Mouse (Mus musculus) kidney, postnatal 25 days (tissue): Measurements from ENCODE around the gene Agpat1.

Experiments used
- DNase-seq, 2 experiments: peaks; one replicate each; pipeline ENCODE4 v3.0.0; 2021; ENCODE audit warnings: mixed read lengths in 2 of 2

Agpat1 gene

DNA sequence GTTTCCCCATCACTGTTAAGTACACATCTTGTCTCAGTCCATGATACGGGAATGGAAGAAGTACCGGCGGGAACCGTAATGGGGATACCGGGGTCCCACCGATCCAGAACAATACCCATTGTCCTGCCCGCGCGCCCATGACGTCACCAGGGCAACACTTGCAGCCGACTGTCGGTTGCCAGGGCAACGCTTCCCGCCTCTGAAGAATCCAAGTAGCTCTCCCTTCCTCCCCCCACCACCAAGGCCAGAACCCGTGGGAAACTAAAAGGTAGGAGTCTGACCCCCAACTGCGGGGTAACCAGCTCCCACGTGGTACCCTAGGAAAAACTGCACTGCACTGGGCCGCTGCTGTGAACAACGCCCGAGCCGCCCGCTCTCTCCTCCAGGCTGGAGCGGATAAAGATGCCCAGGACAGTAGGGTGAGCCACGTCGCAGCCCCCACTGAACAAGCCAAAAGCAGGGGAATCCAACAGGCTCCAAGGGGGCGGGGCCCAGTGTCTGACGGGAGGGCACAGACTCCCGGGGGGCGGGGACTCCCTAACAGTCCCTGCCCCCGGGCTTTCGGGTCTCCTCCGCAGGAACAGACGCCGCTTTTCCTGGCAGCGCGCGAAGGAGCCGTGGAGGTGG, 17.2 kb upstream of the Agpat1 start:
- peak; percentile 93 to 94 for DNase-seq

DNA sequence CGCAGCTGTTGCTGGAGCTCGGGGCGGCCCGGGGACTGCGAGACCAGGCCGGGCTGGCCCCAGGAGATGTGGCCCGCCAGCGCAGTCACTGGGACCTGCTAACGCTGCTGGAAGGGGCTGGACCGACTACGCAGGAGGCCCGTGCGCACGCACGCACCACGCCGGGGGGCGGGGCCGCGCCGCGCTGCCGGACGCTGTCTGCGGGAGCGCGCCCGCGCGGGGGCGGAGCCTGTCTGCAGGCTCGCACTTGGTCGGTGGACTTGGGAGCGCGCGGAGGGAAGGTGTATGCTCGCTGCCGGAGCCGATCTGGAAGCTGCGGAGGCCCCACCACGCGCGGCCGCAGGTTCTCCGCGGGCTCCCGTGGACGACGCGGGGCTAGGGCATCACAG, 16.6 kb upstream of the Agpat1 start:
- peak; percentile 97 to 99 for DNase-seq

DNA sequence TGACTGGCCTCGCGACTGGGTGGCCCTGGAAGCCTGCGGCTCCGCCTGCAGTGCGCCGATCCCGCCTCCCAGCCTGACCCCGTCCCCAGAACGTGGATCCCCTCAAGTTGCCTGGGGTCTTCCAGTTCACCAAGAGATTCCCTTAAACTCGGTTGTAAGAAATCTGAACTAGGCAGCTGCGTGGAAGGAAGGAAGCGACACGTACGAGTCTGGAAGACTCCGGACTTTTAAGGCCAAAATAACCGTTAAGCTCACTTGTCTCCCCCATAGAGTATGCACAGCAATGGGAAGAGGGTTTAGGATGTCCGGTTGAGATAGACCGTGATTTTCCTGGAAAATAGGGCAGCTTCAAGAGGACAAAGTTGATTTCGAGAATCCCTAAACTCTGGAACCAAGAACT, 16.2 kb upstream of the Agpat1 start:
- DNase-seq, result no peak

DNA sequence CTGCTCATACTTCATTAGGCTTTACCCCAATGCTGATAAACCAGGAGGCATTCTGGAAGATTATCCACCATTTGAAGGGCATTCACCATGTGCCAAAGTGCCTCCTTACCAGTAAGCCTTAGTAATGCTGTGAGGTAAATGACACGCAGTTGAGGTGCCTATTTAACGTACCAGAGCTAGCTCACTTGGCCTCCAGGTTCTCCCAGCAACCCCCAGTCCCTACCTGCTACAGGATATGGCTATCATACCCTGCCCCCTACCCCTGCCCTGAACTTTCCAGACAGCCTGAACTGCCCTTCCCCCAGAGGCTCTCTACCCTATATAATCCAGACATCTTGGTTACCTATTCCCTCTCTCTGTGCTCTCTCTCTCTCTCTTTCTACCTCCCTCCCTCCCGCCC, 15.3 kb upstream of the Agpat1 start:
- DNase-seq, result no peak

- DNase-seq, result peak in 1 of 2 experiments; percentile 31
Observed at GRCm38 (mm10) chr17:34589206-34589605, 14.9 kb upstream of the Agpat1 start.

- peak; percentile 63 to 82 for DNase-seq
Observed at GRCm38 (mm10) chr17:34589681-34590101, 14.4 kb upstream of the Agpat1 start, which contains the start of gene Gpsm3. Gene Gpsm3 (plus strand): TSS chr17:34589806.

GRCm38 (mm10) chr17:34590154-34590987, 13.7 kb upstream of the Agpat1 start:
- DNase-seq, result peak in 1 of 2 experiments; percentile 52

DNA sequence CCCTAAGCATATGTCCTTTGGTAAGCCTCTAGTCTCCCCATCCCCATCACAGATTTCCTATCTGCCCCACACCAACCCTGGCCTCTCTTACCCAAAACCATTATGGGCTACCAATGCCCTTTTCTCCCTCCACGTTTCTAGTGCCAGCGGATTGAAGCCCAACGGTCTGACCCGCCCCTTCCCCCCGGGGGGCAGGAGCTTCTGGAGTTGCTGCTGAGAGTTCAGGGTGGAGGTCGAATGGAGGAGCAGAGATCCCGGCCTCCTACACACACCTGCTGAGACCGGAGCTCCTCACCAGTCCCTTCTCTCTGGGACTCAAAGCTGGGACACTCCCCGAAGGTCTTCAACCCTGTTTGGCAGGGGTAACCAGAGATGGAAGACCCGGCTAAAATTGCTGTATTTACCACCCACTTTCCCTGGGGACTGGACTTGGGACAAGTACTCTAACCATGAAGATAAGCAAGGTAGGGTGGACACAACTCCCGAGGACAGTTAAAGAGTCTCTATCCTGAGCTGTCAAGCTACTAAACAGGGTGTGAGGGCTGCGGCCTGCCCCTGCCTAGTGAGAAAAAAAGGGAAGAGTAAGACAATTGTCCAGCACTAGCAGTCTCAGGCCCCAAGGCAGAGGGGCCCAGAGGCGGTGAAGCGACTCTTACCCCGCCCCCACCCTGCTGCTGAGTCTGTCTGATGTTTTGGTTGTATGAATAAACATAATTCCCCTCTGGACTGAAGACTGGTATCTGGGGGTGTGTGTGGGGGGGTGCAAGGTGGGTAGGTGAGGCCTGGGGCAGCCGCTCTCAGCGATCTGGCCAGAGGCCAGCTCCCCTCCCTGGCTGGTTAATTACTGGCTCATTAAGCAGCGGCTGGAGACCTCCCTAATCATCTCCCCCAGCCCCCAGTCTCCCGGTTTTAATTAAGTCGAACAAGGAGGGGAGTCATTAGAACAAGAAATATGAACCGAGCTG, 12.8 kb upstream of the Agpat1 start, which contains the start of gene Pbx2:
Gene Pbx2 (plus strand): TSS at position 238 of the 965 bp plus-strand sequence.
- DNase-seq, result peak in 1 of 2 experiments; percentile 75

- peak; percentile 96 to 97 for DNase-seq
Observed at GRCm38 (mm10) chr17:34591994-34592375, 12.1 kb upstream of the Agpat1 start.

DNA sequence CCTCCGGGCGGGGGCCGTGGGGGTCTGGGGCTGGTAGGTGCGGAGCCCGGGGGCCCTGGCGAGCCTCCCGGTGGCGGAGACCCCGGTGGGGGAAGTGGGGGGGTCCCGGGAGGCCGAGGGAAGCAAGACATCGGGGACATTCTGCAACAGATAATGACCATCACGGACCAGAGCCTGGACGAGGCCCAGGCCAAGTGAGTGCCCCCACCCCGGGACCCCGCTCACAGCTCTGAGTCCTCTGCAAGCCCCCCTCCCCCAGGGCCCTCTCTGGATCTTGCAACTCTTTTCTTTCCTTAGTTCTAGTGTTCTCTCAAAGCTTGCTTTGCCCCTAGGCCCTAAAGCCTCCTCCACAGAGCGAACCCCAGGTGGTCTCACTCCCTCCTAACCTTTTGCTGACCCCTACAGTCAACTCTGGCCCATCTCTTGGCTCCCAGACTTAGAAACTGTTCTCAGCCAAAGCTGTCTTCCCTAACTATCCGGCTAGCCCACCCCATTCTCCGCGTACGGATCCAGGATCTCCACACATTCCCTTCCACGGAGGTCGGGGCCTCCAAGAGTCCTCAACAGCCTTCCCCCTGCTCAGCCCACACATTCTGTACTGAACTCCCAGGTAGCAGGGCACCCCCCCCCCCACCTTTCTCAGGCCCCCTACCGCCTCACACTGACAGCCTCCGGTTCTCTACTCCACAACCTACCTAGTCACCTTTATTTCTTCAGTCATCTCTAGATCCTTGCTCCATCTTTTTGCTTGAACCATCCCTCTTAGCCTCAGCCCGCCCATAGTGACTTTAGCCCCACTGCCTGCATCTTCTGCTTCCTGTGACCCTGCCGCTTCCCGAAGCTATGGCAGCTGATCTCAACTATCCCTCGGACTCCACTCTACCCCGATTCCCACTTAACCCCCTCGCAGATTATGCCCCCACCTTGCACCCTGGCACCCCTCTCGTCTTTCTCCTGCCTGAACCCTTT, 11.2 kb upstream of the Agpat1 start:
- DNase-seq, result peak; percentile 58 to 67

- peak in 1 of 2 experiments; percentile 54 for DNase-seq
Observed at GRCm38 (mm10) chr17:34593752-34594525, 10.1 kb upstream of the Agpat1 start.

- no peak for DNase-seq
Observed at GRCm38 (mm10) chr17:34596098-34596497, 8.0 kb upstream of the Agpat1 start.

DNA sequence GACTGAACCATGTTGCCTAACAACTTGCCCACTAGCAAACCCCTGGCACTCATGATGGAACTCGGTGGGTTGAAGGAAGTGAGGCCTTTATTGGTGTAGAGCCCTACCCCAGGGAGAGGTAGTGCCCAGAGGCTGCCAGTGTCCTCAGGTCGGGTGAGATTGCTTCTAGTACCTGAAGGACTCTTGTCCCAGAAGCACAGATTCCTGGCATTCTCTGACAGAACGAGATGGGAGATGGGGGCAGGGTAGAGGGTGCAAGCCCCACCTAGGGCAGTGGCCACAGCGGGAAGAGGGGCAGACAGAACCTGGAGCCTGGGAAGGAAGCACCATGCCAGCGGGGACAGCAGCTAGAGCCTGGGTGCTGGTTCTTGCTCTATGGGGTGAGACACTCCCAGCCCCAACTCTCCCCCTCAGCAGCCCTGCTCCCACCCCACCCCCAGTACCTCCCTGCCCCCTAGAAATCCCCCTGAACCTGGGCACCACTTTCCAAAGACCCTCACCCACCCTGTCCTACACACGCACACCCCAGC, 6.4 kb upstream of the Agpat1 start, which contains the start of gene Ager:
Gene Ager (plus strand): TSS at position 297 of the 530 bp plus-strand sequence.
- DNase-seq, result peak in 1 of 2 experiments; percentile 36

DNA sequence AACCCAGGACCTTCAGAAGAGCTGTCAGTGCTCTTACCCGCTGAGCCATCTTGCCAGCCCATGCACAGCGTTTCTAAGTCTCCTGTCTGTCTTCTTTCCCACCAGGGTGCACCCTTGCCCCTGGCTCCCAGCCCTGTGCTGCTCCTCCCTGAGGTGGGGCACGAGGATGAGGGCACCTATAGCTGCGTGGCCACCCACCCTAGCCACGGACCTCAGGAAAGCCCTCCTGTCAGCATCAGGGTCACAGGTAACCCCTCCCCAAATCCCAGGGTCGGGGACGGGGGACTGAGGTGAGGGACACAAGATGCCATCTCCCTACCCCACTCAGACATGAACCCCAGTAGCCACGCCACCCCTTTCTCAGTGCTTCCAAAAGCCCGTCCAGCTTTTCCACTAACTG, 4.2 kb upstream of the Agpat1 start:
- DNase-seq, result peak in 1 of 2 experiments; percentile 34

DNA sequence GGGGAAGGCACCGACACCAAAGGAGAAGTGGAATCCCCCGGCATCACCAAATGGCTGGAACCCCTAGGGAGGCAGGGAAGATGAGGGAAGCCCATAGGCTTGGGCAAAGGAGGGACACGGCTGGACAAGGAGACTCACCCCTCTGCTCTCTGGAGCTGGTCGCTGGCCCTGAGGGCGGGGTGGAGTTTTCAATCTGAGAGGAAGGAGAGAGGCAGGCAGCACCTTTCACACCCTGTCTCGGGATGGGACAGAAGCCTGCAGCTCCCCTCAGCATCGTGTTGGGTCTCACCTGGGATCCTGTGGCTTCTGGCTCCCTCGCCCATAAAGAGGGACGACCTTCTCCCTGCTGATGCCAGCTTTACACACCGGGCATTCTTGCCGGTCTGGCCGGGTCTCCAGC, 2.3 kb upstream of the Agpat1 start:
- peak in 1 of 2 experiments; percentile 33 for DNase-seq

- DNase-seq, result peak; percentile 99 to 100
Observed at GRCm38 (mm10) chr17:34603375-34604060, 544 bp upstream of the Agpat1 start, which contains the start of gene Rnf5. Gene Rnf5 (minus strand): TSS chr17:34603690.

DNA sequence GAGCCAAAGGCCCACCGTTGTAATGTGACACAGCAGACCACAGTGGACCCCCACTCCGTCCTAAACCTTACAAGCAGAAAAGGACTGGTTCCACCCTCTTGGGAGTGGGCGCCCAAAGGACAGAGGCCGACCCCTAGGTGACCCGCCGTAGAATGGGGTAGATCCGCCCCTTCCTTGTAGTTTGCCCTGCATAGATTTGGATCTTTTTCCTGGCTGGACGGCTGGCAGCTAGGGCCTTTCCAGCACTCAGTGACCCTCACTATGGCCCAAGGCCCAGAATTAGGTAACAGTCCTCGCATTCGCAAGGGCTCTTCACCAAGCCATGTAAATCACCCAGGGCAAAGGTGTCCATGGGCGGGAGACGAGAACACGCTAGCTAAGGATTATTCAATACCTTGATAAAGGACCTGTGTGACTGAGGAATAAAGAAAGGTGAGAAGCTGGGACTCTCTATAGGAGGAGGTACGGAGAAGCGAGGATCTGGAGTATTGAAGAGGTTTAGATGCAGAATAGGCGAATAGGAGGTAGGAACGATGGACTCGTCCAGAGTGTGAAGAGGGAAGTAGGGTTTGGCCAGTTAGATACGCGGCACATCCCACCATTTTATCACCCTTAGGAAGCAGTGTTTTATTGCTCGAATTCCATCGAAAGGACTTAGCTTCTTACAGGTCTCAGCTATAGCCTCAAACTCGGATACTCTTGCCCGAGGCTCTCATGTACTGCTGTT, 612 bp downstream of the Agpat1 start:
- peak; percentile 69 to 92 for DNase-seq

GRCm38 (mm10) chr17:34605609-34606008, 1.5 kb downstream of the Agpat1 start:
- peak; percentile 98 to 99 for DNase-seq
